Mouse (Mus musculus): ENCODE measurements at regions not wholly inside any gene's neighbourhood (a gene's known extent, or its start where the extent isn't known, plus 50 kb on each side); places are given as distances from the start of the nearest gene placed in this dataset.

GRCm38 (mm10) chr13:10741391-10741790 is 380.7 kb upstream of the Chrm3 start:
- no peak for DNase-seq (ENCODE audit: low spot score in 2 of 2)

GRCm38 (mm10) chr13:10725745-10726171 is 365.1 kb upstream of the Chrm3 start:
- no peak for DNase-seq (ENCODE audit: low spot score in 2 of 2)

- DNase-seq (ENCODE audit: low spot score in 2 of 2): no peak
Measured at GRCm38 (mm10) chr13:10725335-10725734, 364.7 kb upstream of the Chrm3 start.

DNA sequence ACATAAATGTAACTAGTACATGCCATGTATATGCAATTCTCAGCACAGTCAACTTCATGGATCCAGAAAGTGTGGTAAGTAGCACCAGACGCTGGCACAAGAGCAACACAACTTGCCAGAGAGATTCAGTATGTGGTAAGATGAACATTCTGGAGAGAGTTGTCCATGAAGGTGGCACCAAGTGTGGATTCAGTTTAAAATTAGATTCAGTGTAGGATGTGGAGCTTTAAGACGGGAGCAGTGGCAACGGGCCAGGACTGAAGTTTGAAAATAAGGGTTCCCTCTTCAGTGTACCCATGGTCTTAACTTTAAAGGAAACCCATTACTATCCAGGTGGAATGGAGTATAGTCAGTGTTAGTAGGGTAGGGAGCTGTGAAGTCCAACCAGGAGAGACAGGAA is 360.0 kb upstream of the Chrm3 start:
- DNase-seq (ENCODE audit: low spot score in 2 of 2): no peak

GRCm38 (mm10) chr13:10711451-10711850 is 350.8 kb upstream of the Chrm3 start:
- DNase-seq (ENCODE audit: low spot score in 2 of 2): no peak

DNA sequence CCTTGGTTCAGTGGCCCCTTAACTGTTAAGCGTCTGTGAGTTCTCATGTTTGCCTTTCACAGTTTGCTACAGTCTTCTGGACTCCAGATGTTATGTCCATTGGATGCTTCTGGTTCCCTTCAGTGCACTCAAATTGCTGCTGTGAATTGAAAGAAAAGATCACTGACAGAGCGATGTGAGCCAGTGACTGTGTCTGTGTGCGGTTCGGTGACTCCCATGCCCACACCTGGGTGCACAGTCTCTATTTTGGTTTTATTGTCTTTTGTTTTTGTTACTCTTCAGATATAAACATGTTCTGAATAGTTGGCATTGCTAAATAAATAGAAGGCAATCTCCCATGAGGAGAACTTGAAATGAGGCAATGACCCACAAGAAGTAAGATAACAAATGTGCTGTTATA is 350.3 kb upstream of the Chrm3 start:
- no peak for DNase-seq (ENCODE audit: low spot score in 2 of 2)

- DNase-seq (ENCODE audit: low spot score in 2 of 2): no peak
Measured at GRCm38 (mm10) chr13:10697146-10697545, 336.5 kb upstream of the Chrm3 start.

DNA sequence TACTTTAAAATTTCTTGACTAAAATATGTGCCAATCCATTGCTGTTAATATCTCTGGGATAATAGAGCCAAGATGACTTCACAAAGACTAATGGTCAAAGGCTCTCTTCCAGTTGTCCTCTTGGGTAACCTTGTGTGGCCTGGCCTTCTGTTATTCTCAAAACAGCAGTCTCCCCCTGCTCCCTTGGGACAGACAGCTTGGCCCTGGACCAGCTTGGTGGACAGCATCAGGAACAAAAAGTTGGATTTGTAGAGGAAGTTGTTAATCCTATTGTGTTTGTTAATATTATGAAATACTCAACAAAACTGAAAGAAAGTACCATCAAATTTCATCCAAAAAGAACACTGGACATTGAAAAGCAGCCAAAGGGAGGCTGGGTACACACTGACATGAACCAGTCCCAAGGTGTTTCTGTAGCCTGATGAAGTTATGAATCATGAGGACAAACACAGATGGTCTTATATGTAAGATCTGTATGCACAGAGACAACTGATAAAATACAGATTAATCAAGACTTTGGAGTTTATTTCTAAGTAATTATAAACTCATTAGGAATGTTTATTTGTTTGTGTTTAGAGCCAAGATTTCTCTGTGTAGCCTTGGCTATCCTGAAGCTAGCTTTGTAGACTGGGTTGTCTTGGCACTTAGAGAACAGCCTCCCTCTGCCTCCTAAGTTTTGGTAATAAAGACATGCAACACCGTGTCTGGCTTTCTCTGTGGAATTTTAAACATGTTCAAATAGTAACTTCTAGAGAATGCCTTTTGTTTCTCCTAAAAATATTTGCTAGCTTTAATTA is 335.7 kb upstream of the Chrm3 start:
- DNase-seq (ENCODE audit: low spot score in 2 of 2): peak in 1 of 2 experiments; percentile 2

DNA sequence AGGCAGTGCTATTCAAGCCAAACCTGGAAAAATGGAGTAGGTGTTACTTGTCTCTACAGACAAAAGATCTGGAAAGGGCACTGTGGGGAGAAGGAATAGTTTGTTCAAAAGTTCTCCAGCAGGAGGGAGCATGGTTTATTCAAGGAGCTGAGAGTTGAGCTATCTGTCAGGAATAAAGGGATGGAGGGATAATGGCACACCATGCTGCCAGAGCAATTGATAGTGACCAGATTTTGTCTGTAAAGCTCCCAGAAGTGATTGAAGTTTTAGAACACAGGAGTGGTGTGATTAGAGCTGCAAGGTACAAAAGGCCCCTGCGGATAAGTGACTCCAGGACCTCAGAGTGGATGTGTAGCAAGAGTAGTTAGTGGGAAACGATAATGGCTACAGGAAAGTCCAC is 330.7 kb upstream of the Chrm3 start:
- no peak for DNase-seq (ENCODE audit: low spot score in 2 of 2)

DNA sequence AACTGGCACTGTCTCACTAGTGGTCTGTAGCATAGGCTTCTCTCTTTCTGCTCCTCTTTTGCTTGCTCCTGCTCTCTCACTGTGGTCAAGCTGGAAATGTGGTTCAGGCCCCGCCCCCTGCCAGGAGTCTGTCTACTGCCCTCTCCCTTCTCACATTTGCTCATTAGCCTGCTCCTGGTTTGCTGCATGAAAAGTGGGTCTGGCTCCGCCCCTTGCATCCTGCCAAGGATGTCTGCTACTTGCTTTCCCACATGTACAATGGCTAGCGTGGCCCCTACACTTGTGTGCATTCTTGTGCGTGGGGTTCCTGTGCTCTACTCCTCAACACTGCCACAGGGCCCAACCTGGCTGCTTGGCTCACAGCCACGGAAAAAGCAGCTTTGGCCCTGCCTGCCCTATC is 326.7 kb upstream of the Chrm3 start:
- DNase-seq (ENCODE audit: low spot score in 2 of 2): peak in 1 of 2 experiments; percentile 3

DNA sequence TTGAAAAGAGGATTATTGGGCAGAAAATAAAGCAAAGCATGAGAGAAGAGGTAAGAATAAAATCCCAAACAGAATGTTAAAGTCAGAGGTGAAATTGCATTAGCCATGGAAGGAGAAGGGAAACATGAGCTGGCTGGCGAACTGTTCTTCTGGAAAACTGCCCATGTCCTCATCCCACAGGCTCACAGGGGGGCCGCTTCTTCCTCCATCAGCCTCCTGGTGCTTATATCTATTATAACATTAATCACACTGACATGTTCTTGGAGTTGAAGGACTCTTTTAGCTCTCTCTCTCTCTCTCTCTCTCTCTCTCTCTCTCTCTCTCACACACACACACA is 293.4 kb upstream of the Chrm3 start:
- peak in 1 of 2 experiments; percentile 39 for DNase-seq (ENCODE audit: low spot score in 2 of 2)

- peak in 1 of 2 experiments; percentile 70 for DNase-seq (ENCODE audit: low spot score in 2 of 2)
Measured at GRCm38 (mm10) chr13:10653376-10654085, 292.9 kb upstream of the Chrm3 start.

DNA sequence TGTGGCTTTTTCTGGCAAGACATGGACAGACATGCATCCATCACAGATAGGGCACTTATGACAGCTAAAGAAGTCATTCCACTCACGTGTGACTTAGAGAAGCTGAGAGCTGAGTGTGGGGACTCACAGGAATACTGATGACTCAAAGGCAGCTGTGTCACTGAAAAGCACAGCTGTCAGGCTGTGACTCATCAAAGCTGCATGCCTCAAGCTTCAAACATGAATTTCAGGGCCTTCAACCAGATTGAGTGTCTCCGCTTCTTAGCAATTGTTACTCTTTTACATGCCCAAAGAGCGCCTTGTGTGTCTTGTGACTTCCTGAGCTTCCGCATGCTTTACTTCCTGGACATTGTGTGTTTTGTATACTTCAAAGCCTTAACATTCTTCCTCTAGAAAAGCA is 276.2 kb upstream of the Chrm3 start:
- no peak for DNase-seq (ENCODE audit: low spot score in 2 of 2)

DNA sequence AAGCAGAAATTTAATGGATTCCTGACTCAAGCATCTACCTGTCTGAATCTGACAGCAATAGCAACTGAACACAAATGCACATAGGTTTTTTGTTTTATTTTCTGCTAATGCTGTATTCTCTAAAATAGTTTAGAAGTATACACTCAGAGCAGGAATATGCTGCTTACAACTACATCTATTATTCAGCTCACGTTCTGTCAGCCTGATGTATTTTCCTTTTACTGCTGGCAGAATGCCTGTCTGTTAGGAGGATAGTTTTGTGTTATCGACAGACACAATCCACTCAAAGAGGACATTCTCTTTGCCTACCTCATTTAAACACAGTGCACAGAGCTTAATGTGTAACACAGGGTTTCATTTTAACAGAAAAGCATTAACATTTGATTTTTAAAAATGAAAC is 269.8 kb upstream of the Chrm3 start:
- DNase-seq (ENCODE audit: low spot score in 2 of 2): no peak

GRCm38 (mm10) chr13:10619661-10620060 is 259.0 kb upstream of the Chrm3 start:
- DNase-seq (ENCODE audit: low spot score in 2 of 2): no peak

DNA sequence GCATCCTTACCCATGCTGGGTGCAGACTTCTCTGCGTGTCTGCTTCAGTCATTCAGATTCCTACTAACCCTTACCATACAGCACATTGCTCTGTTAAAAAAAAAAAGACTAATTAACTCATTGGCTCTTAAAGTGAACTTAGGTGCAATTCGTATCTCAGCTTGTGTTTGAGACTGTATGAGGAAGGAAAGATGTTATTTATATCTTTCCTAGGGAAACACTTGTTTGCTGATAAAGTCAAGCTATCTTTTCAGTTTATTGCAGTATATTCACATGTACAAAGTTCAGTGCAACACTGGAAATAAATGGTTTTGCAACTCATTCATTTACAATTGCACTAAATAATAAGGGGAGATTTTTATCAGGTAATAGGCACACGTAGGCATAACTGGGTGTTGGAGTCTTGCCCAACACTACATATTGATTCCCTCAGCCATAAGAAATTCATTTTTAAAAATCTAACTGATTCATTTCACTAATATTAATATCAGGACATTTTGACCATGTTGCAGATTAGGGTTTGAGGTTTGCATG is 257.8 kb upstream of the Chrm3 start:
- DNase-seq (ENCODE audit: low spot score in 2 of 2): no peak

DNA sequence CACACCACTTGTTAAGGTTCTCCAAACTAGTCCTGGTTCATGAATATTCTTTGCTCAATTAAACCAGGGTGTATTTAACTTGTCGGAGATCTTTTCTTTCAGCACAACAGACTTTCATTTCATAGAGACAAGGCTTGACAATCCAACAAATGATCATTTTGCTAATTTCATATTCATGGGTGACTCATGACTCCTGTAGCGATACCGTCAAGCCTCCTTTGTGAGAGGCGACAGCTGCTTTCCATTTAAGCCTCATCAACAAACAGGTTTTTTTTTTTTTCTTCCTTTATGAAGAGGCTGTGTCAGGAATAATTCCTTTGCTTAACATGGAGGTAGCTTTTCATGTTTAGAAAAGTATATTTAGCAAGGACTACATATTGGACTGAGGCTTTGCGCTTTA is 214.3 kb upstream of the Chrm3 start:
- no peak for DNase-seq (ENCODE audit: low spot score in 2 of 2)

DNA sequence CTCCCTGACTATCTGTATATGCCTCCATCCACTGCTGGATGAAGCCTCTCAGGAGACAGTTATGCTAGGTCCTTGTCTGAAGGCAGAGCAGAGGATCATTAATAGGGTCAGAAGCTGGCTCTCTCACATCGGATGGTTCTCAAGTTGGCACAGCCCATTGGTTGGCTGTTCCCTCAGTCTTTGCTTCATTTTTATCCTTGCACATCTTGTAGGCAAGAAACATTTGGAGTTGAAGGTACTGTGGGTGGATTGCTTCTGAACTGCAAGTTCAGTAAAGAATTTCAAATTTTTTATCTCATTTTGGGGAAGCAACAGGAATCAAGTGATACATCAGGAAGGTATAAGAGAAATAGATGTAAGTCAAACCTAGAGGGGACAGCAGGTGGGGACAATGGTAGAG is 206.2 kb upstream of the Chrm3 start:
- no peak for DNase-seq (ENCODE audit: low spot score in 2 of 2)

- no peak for DNase-seq (ENCODE audit: low spot score in 2 of 2)
Measured at GRCm38 (mm10) chr13:10557559-10557958, 196.9 kb upstream of the Chrm3 start.

DNA sequence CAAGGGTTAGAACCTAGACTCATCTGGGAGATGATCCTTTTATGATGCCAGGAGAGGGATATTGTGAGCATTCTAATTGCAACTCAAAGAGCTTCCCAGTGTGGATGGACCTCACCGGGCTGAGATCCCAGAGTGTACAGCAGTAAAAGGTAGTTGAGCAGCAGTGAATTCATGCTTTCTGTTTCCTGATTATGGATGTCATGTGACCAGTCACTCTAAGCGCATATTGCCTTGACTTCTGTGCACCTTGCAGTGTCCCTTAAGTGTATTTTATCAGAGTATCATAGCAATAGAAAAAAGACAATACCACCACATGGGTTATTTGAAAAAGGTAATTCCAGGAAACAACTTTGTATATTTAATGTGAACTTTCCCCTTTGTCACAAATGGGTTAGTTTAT is 193.9 kb upstream of the Chrm3 start:
- DNase-seq (ENCODE audit: low spot score in 2 of 2): no peak

DNA sequence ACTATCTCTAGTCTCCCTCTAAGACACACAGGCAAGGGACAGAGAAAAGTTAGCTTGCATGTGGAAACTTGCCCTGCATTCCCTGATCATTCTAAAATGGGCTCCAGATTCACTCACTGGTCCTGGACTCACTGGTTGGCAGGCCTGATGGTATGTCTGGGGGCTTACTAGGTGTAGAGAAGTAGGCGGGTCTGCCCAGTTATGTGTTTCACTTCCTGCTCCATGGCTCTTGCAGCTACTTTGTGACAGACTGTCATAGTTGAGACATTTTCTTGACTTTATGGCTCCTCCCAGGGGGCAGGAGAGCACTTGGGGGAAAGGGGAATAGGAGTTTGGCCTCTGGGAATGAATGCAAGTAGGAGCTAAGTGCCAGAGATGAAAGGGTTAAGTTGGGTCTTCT is 182.1 kb upstream of the Chrm3 start:
- no peak for DNase-seq (ENCODE audit: low spot score in 2 of 2)

DNA sequence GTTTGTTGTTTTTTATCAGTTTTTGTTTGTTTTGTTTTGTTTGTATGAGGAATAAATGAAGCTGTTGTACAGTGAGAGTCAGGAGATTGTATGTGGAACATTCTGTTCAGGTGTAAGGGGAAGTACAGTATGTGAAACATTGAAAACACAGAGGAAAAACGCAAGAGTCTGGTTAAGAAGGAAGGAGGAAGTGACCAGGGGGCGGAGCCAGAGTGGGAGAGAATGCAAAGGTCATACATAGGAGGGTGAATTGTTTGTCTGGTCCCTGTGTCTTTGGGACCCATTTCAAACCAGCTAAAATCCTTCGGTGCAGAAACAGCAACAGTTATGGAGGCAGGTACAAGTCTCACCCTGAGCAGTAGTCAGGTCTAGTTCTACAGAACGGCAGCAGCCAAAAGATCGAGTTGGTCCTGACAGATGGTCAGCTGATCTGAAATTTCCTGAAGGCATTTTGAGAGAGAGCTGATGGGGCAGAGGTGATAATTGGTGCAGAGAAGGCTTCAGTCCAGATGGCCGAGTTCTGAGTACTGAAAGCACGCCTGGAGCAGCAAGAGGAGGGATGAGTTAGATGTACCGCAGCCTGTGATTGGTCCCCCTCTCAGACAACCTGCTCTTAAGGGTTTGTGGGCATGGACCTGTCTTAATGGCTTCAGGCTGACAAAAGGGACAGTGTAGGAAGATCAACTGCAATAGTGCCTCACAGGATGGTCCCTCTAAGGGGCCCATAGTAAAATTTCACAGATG is 179.7 kb upstream of the Chrm3 start:
- DNase-seq (ENCODE audit: low spot score in 2 of 2): no peak

Data from cerebellum, postnatal 4 days (tissue).